Comparison of ENCODE assay signal across 14 mouse cellular contexts in genomic region chr15:79127101-79127500, GRCm38 (mm10). TPM values are rescaled to one million over a fixed set of nuclear protein-coding genes. Genes with fewer than 3 reads are reported as not detected.
"Had no signal": no experiment of that assay in that cellular context is flagged by ENCODE, and none has a peak within 500 bp of the region (broad histone marks: within the 10 kb centered on the region; RNA-seq: fewer than 3 reads in every experiment).

No protein-coding gene starts in this region.

- ATAC-seq: liver, postnatal 0 days; lung, postnatal 0 days; midbrain, embryonic 13.5 days; midbrain, embryonic 15.5 days had no signal

- H3K9ac ChIP-seq: liver, embryonic 15.5 days; liver, postnatal 0 days; lung, embryonic 15.5 days; midbrain, embryonic 13.5 days; midbrain, embryonic 15.5 days; neural tube, embryonic 13.5 days; neural tube, embryonic 15.5 days had no signal

- H3K4me3 ChIP-seq: liver, embryonic 15.5 days; lung, embryonic 15.5 days; midbrain, embryonic 10.5 days; midbrain, embryonic 13.5 days; midbrain, embryonic 15.5 days; myocyte; neural tube, embryonic 13.5 days; neural tube, embryonic 15.5 days had no signal

- H3K4me1 ChIP-seq: liver, embryonic 15.5 days; lung, embryonic 15.5 days; midbrain, embryonic 10.5 days; midbrain, embryonic 13.5 days; midbrain, embryonic 15.5 days; neural tube, embryonic 13.5 days; neural tube, embryonic 15.5 days had no signal

- H3K27ac ChIP-seq: liver, embryonic 15.5 days; lung, embryonic 15.5 days; midbrain, embryonic 10.5 days; midbrain, embryonic 13.5 days; midbrain, embryonic 15.5 days; neural tube, embryonic 13.5 days; neural tube, embryonic 15.5 days had no signal

- H3K9me3 ChIP-seq: liver, embryonic 15.5 days; lung, embryonic 15.5 days; midbrain, embryonic 10.5 days; midbrain, embryonic 13.5 days; midbrain, embryonic 15.5 days; neural tube, embryonic 13.5 days; neural tube, embryonic 15.5 days had no signal

- H3K4me2 ChIP-seq: liver, embryonic 15.5 days; lung, embryonic 15.5 days; midbrain, embryonic 13.5 days; midbrain, embryonic 15.5 days; neural tube, embryonic 13.5 days; neural tube, embryonic 15.5 days had no signal

- DNase-seq: right cerebral cortex, adult 18-20 months; right cerebral cortex, postnatal 25 days had no signal

- H3K27me3 ChIP-seq: liver, embryonic 15.5 days; lung, embryonic 15.5 days; midbrain, embryonic 13.5 days; midbrain, embryonic 15.5 days; neural tube, embryonic 13.5 days; neural tube, embryonic 15.5 days had no signal

RNA-seq across cellular contexts. Expression of gene 1700088E04Rik, which starts 14.0 kb away (rescaled TPM):
- total RNA-seq: megakaryocyte, adult 5-6 weeks; megakaryocyte-erythroid progenitor cell, adult 5-6 weeks had no signal

RNA-seq across cellular contexts. Expression of gene Sox10, which starts 37.9 kb away (rescaled TPM):
- total RNA-seq: megakaryocyte, adult 5-6 weeks; megakaryocyte-erythroid progenitor cell, adult 5-6 weeks had no signal
- polyA plus RNA-seq: myocyte had no signal
